ENCODE assay signal across 22 mouse cellular contexts in the genomic region with DNA sequence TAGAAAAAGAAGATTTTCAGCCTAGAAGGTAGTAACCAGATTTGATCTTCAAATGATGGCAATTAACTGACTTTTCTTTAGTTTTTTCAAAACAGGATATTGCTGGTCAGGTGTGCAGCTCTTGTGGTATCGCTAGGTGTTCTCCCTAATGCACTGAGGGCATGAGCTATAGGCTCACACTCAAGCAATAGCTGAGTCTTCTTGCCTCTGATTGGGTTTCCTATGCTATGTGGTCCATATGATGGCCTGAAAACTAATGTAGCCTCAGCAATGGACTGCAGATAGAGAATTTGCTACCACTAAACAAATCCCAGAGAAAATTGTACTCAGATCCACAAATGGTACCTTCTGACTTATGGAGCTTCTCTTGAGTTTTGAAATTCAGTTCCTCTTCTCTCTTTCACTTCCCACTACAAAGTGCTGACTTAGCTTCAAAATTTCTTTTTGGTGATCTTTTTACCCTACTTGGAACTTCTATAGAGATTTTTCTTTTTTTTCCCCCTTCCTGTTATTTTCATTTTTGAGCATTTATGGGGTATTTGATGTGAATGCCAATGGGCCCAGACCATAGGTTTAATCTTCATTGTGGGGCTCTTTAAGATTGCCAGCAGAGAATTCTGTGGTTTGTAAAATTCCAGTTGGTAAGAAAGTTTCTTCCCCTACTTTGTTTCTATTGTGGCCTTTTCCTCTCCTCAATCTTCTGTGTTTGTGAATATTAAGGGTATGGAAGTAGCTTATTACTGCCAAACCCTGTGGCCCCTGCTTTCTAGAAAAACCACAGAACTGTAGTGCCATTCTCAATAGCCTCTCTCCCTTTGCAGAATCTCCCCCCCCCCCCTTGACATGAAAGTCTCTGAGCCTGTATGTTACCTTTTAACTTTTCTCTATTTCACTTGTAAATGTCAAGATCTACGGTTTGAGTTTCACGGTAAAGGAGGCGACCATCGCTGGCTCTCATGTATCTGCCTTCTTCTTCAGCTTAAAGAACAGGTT. TPM values are rescaled to one million over a fixed set of nuclear protein-coding genes. Genes with fewer than 3 reads are reported as not detected.
DNase-seq lines count a peak whose midpoint lies in the region; ATAC-seq and TF ChIP-seq lines count a peak whose summit lies in the region.
"Had no signal": no experiment of that assay in that cellular context is flagged by ENCODE, and none has a peak within 500 bp of the region (broad histone marks: within the 10 kb centered on the region; RNA-seq: fewer than 3 reads in every experiment).

No protein-coding gene starts in this region.

- H3K27ac ChIP-seq in heart, embryonic 16.5 days (ENCODE audit: low read length), result 0 out of 2 replicates have a peak overlapping the region, but pooled peaks have one; percentile 5
- peak overlapping the region; percentile 85 for H3K27ac ChIP-seq in thymus, adult 2 months (ENCODE audit: control insufficient read depth, insufficient read depth, low read length)
- H3K27ac ChIP-seq: hindbrain, embryonic 14.5 days; midbrain, embryonic 12.5 days; neural tube, embryonic 12.5 days had no signal

- DNase-seq in heart, postnatal 25 days (ENCODE audit: low spot score), result no peak
- DNase-seq in thymus, adult 2 months, result no peak
- no peak for DNase-seq in thymus, adult 18-20 months
- DNase-seq in left cerebral cortex, postnatal 25 days (ENCODE audit: low spot score in 2 of 2), result no peak
- DNase-seq in left cerebral cortex, adult 18-20 months (ENCODE audit: low spot score in 2 of 2), result no peak
- no peak for DNase-seq in right cerebral cortex, adult 2 months (ENCODE audit: low spot score in 2 of 2)
- DNase-seq: cerebellum, postnatal 25 days; gastrocnemius, postnatal 14 days; kidney, adult 2 months; lung, adult 18-20 months had no signal

- H3K9ac ChIP-seq in heart, embryonic 16.5 days (ENCODE audit: low read length), result no peak overlapping the region
- H3K9ac ChIP-seq: hindbrain, embryonic 14.5 days; midbrain, embryonic 12.5 days; neural tube, embryonic 12.5 days had no signal

- H3K4me3 ChIP-seq in heart, embryonic 16.5 days (ENCODE audit: low read length), result no peak overlapping the region
- no peak overlapping the region for H3K4me3 ChIP-seq in thymus, adult 2 months (ENCODE audit: control insufficient read depth, insufficient read depth, low read length)
- H3K4me3 ChIP-seq: midbrain, embryonic 12.5 days; neural tube, embryonic 12.5 days had no signal

- H3K9me3 ChIP-seq in heart, embryonic 16.5 days (replicated peaks; ENCODE audit: control insufficient read depth, low read length), result no peaks in the 10 kb centered on the region
- H3K9me3 ChIP-seq: midbrain, embryonic 12.5 days; neural tube, embryonic 12.5 days had no signal

- no peak for TF ChIP-seq POLR2A in thymus, adult 2 months (IDR thresholded peaks at IDR 0.05; ENCODE audit: control insufficient read depth, extremely low read depth, insufficient read depth, low read length, poor library complexity)

- intact Hi-C loops in heart, postnatal 25 days (cut with DNase I), result no loop called here
- intact Hi-C loops in left cerebral cortex, postnatal 25 days (cut with DNase I), result no loop called here

- WGBS in heart, embryonic 16.5 days, result 88% methylated on average over 5 of the region's 5 CpGs
- WGBS in thymus, adult 2 months, result 33% methylated on average over 5 of the region's 5 CpGs

- H3K27me3 ChIP-seq in heart, embryonic 16.5 days (ENCODE audit: control insufficient read depth, insufficient read depth, low read length), result no peaks in the 10 kb centered on the region
- H3K27me3 ChIP-seq in thymus, adult 2 months (ENCODE audit: control insufficient read depth, insufficient read depth, low read length), result no peaks in the 10 kb centered on the region
- H3K27me3 ChIP-seq: midbrain, embryonic 12.5 days; neural tube, embryonic 12.5 days had no signal

- no peaks in the 10 kb centered on the region for H3K36me3 ChIP-seq in heart, embryonic 16.5 days (ENCODE audit: control insufficient read depth, insufficient read depth)
- H3K36me3 ChIP-seq in thymus, adult 2 months (ENCODE audit: control insufficient read depth, insufficient read depth, low read length), result no peaks in the 10 kb centered on the region
- H3K36me3 ChIP-seq: midbrain, embryonic 12.5 days; neural tube, embryonic 12.5 days had no signal

- ATAC-seq in heart, embryonic 16.5 days (replicated peaks; ENCODE audit: extremely low read depth, insufficient read depth, low FRiP score), result no peak
- ATAC-seq in inflammation-experienced regulatory T-cells, adult 6 months, result peak; percentile 87
- ATAC-seq: forebrain, embryonic 14.5 days had no signal

- no peak overlapping the region for H3K4me2 ChIP-seq in heart, embryonic 16.5 days (ENCODE audit: low read depth, low read length)
- H3K4me2 ChIP-seq: hindbrain, embryonic 14.5 days; midbrain, embryonic 12.5 days; neural tube, embryonic 12.5 days had no signal

- H3K4me1 ChIP-seq in heart, embryonic 16.5 days (ENCODE audit: control insufficient read depth, insufficient read depth, low read length), result no peaks in the 10 kb centered on the region
- peaks cover 12% of the 10 kb centered on the region for H3K4me1 ChIP-seq in thymus, adult 2 months (replicated peaks; ENCODE audit: control insufficient read depth, insufficient read depth, low read length)
- H3K4me1 ChIP-seq: midbrain, embryonic 12.5 days; neural tube, embryonic 12.5 days had no signal

- TF ChIP-seq CTCF in thymus, adult 2 months (IDR thresholded peaks at IDR 0.05; ENCODE audit: borderline replicate concordance, control insufficient read depth, extremely low read depth, insufficient read depth, low read length, poor library complexity), result no peak

RNA-seq across cellular contexts. Expression of a gene that starts 36.4 kb away (rescaled TPM):
- polyA plus RNA-seq in heart, embryonic 16.5 days (2015; fragmentation: Nextera tagmentation; extraction: Ambion mirVana), result 0.62 and 1.2 TPM in 2 replicates
- total RNA-seq in heart, postnatal 25 days (2021), result under 1 TPM; 0.18 to 0.25 TPM
- polyA plus RNA-seq in thymus, adult 2 months (2012; rRNA removed), result 8.1 and 8.9 TPM in 2 replicates
- 100 to 1,000 TPM; 358 to 373 (median 359) TPM for polyA plus RNA-seq in inflammation-experienced regulatory T-cells, adult 6 months (2017; shearing (Covaris generic))
- total RNA-seq in left cerebral cortex, postnatal 25 days (2021), result under 1 TPM in 1 of 2 experiments, not detected in 1; 0.14 TPM
- total RNA-seq in left cerebral cortex, adult 18-20 months (2021), result not detected
- total RNA-seq: layer of hippocampus, adult 18-20 months had no signal
- polyA plus RNA-seq: C2C12 had no signal

RNA-seq across cellular contexts. Expression of a gene that starts 54.6 kb away (rescaled TPM):
- 1.6 and 3.5 TPM in 2 replicates for polyA plus RNA-seq in heart, embryonic 16.5 days (2015; fragmentation: Nextera tagmentation; extraction: Ambion mirVana)
- total RNA-seq in heart, postnatal 25 days (2021), result under 1 TPM; 0.75 to 0.96 TPM
- 3.8 and 7.4 TPM in 2 replicates for polyA plus RNA-seq in thymus, adult 2 months (2012; rRNA removed)
- polyA plus RNA-seq in inflammation-experienced regulatory T-cells, adult 6 months (2017; shearing (Covaris generic)), result 100 to 1,000 TPM; 121 to 243 (median 214) TPM
- not detected for total RNA-seq in left cerebral cortex, postnatal 25 days (2021)
- total RNA-seq in left cerebral cortex, adult 18-20 months (2021), result not detected
- total RNA-seq: adrenal gland, adult 18-20 months; gastrocnemius, postnatal 14 days; layer of hippocampus, adult 18-20 months; left cerebral cortex, postnatal 14 days had no signal
- polyA plus RNA-seq: C2C12; embryonic facial prominence, embryonic 14.5 days; forebrain, embryonic 14.5 days; heart, embryonic 14.5 days; hindbrain, embryonic 14.5 days; midbrain, embryonic 12.5 days; neural tube, embryonic 12.5 days had no signal
